Mouse (Mus musculus) midbrain, postnatal 0 days (tissue): ENCODE results near the gene Sapcd1. TPM values are rescaled to one million over a fixed set of nuclear protein-coding genes. Genes with fewer than 3 reads are reported as not detected.

Experiments
- ATAC-seq: fragments of 200-750 bp; cut with Nextera tagmentation; 2 replicates; pipeline ENCODE4 v1.8.0; 2017; ENCODE audit warnings: moderate number of reproducible peaks, mild to moderate bottlenecking, moderate TSS enrichment, moderate library complexity; ENCODE audit not compliant: low FRiP score
- DNase-seq: peaks from one replicate; pipeline ENCODE4 v3.0.0-alpha.2; 2015; ENCODE audit warnings: low spot score
- H3K27ac ChIP-seq: fragments of 300-500 bp; sonication (generic); 2 replicates; pipeline ENCODE4 v1.5.1; 2014; ENCODE audit warnings: low read depth, mild to moderate bottlenecking, low read length, mixed read lengths
- H3K27me3 ChIP-seq: fragments of 300-500 bp; sonication (generic); 2 replicates; pipeline ENCODE4 v1.6.1; 2014; ENCODE audit warnings: low read length, control low read depth, mixed read lengths; ENCODE audit not compliant: insufficient read depth
- H3K36me3 ChIP-seq: fragments of 300-500 bp; sonication (generic); 2 replicates; pipeline ENCODE4 v1.6.1; 2014; ENCODE audit warnings: low read length, control low read depth, mixed read lengths; ENCODE audit not compliant: insufficient read depth
- H3K4me1 ChIP-seq: fragments of 300-500 bp; sonication (generic); 2 replicates; pipeline ENCODE4 v1.6.1; 2014; ENCODE audit warnings: mild to moderate bottlenecking, control low read depth, antibody characterized with exemption, low read length, mixed read lengths; ENCODE audit not compliant: insufficient read depth
- H3K4me2 ChIP-seq: fragments of 300-500 bp; sonication (generic); 2 replicates; pipeline ENCODE4 v1.6.1; 2014; ENCODE audit warnings: low read depth, mild to moderate bottlenecking, low read length, mixed read lengths; ENCODE audit not compliant: poor library complexity, severe bottlenecking
- H3K4me3 ChIP-seq: fragments of 300-500 bp; sonication (generic); 2 replicates; pipeline ENCODE4 v1.5.1; 2014; ENCODE audit warnings: low read depth, mild to moderate bottlenecking, low read length, moderate library complexity
- H3K9ac ChIP-seq: fragments of 300-500 bp; sonication (generic); replicated peaks from 2 replicates; pipeline ENCODE4 v1.6.1; 2014; ENCODE audit warnings: mild to moderate bottlenecking, low read length, moderate library complexity, mixed read lengths; ENCODE audit not compliant: poor library complexity, severe bottlenecking
- H3K9me3 ChIP-seq: fragments of 300-500 bp; sonication (generic); 2 replicates; pipeline ENCODE4 v1.6.1; 2016; ENCODE audit warnings: low read length, control low read depth
- CTCF ChIP-seq: IDR thresholded peaks from 2 replicates; pipeline ENCODE4 v1.5.1; 2016; ENCODE audit warnings: antibody characterized with exemption, mild to moderate bottlenecking
- WGBS: fragments of 180-500 bp; shearing (Covaris S2); extraction: QIAGEN DNeasy Blood & Tissue Kit; methylation state at CpG from one replicate; pipeline ENCODE4 v1.1.7; 2014; 5-methylcytosine and 5-hydroxymethylcytosine counted together
- polyA plus RNA-seq: library from polyadenylated mRNA; unstranded; fragments of >200 nt; fragmentation: Nextera tagmentation; extraction: Ambion mirVana; gene quantifications from 2 replicates; pipeline ENCODE4 v1.2.1, GENCODE M21; 2015
- total RNA-seq: library from RNA; depleted of rRNA; stranded (reverse); fragments of >200 nt; gene quantifications from 2 replicates; pipeline ENCODE4 v1.2.3, GENCODE M21; 2014

Sapcd1 gene
- total and polyA plus RNA-seq, 2 experiments from 2014 or later, result 1.5 TPM; not detected in 1

- H3K27me3 ChIP-seq, result no peaks in the 10 kb centered on the region
- peak overlapping the region; percentile 31 for H3K4me3 ChIP-seq
- peak overlapping the region; percentile 51 for H3K9ac ChIP-seq
- H3K4me1 ChIP-seq, result no peaks in the 10 kb centered on the region; the same call in 1 of the 2 replicates
- WGBS, result 4% methylated on average over 27 of the region's 27 CpGs
- peak; percentile 59 for DNase-seq
- peak overlapping the region; percentile 54 for H3K4me2 ChIP-seq
- peak overlapping the region; percentile 73 for H3K27ac ChIP-seq
- no peak for TF ChIP-seq CTCF
- H3K9me3 ChIP-seq, result no peaks in the 10 kb centered on the region
- no peak for ATAC-seq
- H3K36me3 ChIP-seq, result no peaks in the 10 kb centered on the region
Observed at GRCm38 (mm10) chr17:35050126-35050750, 22.4 kb upstream of the Sapcd1 start.

- ATAC-seq (no peak), DNase-seq (peak; percentile 76)
- H3K27ac ChIP-seq, result peak within 1 kb of the TSS; percentile 73
- 7% methylated on average over 11 of the region's 11 CpGs for WGBS
- H3K4me3 ChIP-seq, result peak within 1 kb of the TSS; percentile 31
- no peaks in the 10 kb centered on the region; the same call in 1 of the 2 replicates for H3K4me1 ChIP-seq
- peak within 1 kb of the TSS; percentile 54 for H3K4me2 ChIP-seq
- no peaks in the 10 kb centered on the region for H3K9me3 ChIP-seq
- peak within 1 kb of the TSS; percentile 51 for H3K9ac ChIP-seq
- no peaks in the 10 kb centered on the region for H3K36me3 ChIP-seq
- peak; percentile 28; the same call in 1 of the 2 replicates for TF ChIP-seq CTCF
- H3K27me3 ChIP-seq, result no peaks in the 10 kb centered on the region
Observed at GRCm38 (mm10) chr17:35049561-35050016, 21.8 kb upstream of the Sapcd1 start, which contains the start of gene Clic1. TSS of gene Clic1 (plus strand) at chr17:35049966.

DNA sequence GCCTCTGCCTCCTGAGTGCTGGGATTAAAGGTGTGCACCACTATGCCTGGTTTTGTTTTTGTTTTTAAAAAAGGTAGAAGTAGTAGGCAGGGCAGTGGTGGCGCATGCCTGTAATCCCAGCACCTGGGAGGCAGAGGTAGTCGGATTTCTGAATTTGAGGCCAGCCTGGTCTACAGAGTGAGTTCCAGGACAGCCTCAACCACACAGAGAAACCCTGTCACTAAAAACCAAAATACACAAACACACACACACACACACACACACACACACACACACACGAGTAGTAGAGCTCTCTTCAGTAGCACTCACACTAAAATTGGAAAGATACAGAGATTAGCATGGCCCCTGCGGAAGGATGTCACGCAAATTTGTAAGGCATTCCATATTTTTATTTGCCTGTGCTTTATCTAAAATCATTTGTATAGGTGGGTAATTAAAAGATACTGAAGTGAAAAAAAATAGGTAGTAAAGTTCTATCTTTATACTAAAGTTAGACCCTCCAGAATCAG is 21.2 kb upstream of the Sapcd1 start:
- Histone ChIP-seq H3K4me1 (no peaks in the 10 kb centered on the region; the same call in 1 of the 2 replicates), H3K27me3 (no peaks in the 10 kb centered on the region), H3K27ac (no peak overlapping the region), H3K4me3 (no peak overlapping the region), H3K9ac (no peak overlapping the region), H3K4me2 (no peak overlapping the region), H3K36me3 (no peaks in the 10 kb centered on the region), H3K9me3 (no peaks in the 10 kb centered on the region)
- TF ChIP-seq CTCF, result no peak
- DNase-seq (no peak), ATAC-seq (no peak)
- whole genome bisulfite sequencing, result 68% methylated on average over 5 of the region's 5 CpGs

- no peak for TF ChIP-seq CTCF
- no peak for ATAC-seq
- WGBS, result 34% methylated on average over 11 of the region's 11 CpGs
- Histone ChIP-seq H3K27me3 (no peaks in the 10 kb centered on the region), H3K4me1 (no peaks in the 10 kb centered on the region; the same call in 1 of the 2 replicates), H3K9ac (no peak overlapping the region), H3K4me2 (no peak overlapping the region), H3K4me3 (no peak overlapping the region), H3K27ac (no peak overlapping the region), H3K9me3 (no peaks in the 10 kb centered on the region), H3K36me3 (no peaks in the 10 kb centered on the region)
- DNase-seq, result no peak
Observed at GRCm38 (mm10) chr17:35048149-35048931, 20.5 kb upstream of the Sapcd1 start.

- Histone ChIP-seq H3K27me3 (no peaks in the 10 kb centered on the region), H3K9ac (no peak overlapping the region), H3K27ac (no peak overlapping the region), H3K36me3 (no peaks in the 10 kb centered on the region), H3K4me2 (no peak overlapping the region), H3K4me1 (no peaks in the 10 kb centered on the region; the same call in 1 of the 2 replicates), H3K9me3 (no peaks in the 10 kb centered on the region), H3K4me3 (no peak overlapping the region)
- WGBS, result 46% methylated on average over 1 of the region's 1 CpGs
- ATAC-seq (no peak), DNase-seq (no peak)
- TF ChIP-seq CTCF, result no peak
Observed at GRCm38 (mm10) chr17:35047688-35048087, 19.9 kb upstream of the Sapcd1 start.
